Mouse (Mus musculus) spleen, embryonic (tissue): Measurements from ENCODE around the gene Olfr638.
"Not testable (repeated sequence)": the region's sequence is repeated elsewhere in the genome, so short reads cannot be mapped to it uniquely, and the experiment has no call there.

ENCODE experiments used
- CTCF ChIA-PET: fragments of 350-600 bp; sonication (Branson Sonifier 250); formaldehyde crosslinking; loops from one replicate; lab custom pipeline; 2022; lab: Charles Lee

Olfr638 gene

GRCm38 (mm10) chr7:103998446-103998845 lies at the start of gene Olfr638:
TSS of gene Olfr638 (plus strand) at chr7:103998746.
- CTCF ChIA-PET, result no interaction called here

DNA sequence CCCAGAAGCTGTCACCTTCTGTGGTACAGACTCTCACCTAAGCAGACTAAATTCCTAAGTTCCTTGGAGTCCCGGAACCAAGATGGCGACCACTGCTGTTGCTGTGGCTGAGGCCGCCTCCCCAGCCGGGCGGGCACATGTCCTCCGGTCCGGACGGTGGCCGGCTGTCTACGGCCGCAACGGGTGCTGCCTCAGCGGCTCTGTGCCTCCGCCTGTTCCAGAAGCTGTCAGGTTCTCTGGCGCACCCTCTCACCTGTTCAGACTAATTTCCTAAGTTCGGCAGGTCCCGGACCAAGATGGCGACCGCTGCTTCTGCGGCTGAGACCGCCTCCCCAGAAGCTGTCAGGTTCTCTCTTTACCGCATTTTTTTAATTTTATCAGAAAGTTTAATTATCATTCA lies 31.7 kb upstream of the Olfr638 start:
- CTCF ChIA-PET, result not testable (repeated sequence)

DNA sequence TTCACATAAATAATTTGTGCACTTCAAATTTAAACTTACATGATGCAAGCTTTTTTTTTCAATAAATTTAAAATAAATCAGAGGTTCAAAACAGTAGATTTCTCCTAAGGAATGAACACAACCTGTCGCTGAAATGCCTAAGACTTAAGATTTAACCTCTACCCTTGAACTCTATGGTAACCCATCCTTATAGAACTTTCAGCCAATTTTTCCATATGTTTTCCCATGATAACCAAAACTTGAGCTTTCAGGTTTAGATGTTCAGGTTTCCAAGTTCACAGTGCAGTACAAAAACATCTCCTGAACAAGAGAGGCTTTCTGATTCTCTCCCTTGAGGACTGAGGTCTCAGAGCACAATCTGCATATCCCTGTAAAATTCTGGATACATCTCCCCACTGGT lies 27.7 kb upstream of the Olfr638 start, which contains the start of gene Olfr635:
Olfr635 (plus strand) TSS at position 301 of the 400 bp plus-strand sequence.
- CTCF ChIA-PET, result no interaction called here

DNA sequence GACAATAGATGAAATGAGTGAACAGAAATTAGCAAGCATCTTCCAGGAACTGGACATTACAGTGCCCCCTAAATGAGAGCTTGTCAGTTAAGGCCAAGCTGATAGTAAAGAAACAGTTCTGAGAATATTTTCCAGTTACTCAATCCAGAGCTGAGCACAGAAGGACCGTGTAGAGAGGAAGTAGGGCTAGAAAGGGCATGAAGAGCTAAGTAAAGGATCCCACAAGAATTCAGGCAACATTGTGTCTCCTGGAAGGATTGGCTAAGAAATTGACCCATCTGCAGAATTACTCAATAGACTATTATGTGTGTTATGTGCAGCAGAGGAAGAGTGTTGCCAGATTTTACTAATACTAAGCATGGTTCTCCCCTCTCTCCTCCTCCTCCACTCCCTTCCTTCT lies 26.8 kb upstream of the Olfr638 start:
- CTCF ChIA-PET, result no interaction called here

DNA sequence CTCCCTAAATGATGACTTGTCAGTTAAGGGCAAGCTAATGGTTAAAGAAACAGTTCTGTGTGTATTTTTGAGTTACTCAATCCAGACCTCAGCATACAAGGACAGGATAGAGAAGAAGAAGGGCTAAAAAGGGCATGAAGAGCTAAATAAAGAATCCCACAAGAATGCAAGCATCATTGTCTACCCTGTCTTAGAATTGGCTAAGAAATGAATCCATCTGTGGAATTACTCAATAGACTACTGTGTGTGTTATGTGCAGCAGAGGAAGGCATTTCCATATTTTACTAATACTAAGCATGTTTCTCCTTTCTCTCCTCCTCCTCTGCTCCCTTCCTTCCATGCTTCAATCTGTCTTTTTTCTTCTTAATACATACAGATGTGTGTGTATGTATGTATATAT lies 578 bp downstream of the Olfr638 start:
- CTCF ChIA-PET, result no interaction called here

DNA sequence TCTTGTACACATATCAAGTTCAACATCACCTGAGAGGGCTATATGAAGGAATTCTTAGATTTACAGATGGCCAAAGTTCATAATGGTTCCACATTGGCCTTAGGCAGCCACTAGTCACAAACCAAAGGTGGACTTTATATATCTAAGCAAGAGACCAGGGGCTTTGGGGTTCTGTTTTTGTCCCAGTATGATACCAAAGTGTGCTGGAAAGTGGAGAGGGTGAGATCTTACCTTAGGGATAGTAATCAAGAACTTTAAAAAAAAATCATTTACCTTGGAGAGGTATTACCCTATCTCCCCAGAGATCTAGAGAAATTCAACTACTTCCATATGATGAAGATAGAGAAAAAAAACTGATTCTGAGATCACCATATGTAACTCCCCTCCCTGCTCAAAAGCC lies 18.7 kb downstream of the Olfr638 start, which contains the start of gene Olfr639:
Olfr639 (minus strand) TSS at position 101 of the 400 bp plus-strand sequence.
- CTCF ChIA-PET, result no interaction called here

DNA sequence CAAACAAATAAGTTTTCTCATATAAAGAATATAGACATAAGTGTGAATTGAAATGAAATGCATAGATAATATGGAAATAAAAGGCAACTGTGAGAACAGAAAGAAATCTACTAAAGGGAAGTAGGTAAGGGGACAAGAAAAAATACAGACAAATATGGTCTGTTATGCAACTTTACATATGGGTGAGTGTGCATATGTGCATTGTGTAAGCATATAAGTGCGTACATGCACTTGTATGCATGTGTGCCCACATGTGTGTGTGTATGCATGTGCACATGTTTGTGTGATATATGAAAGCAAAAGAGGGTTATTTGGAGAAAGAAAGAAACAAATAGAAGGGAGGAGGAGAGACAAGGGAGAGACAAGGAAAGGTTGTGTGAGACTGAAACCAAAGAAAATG lies 20.4 kb downstream of the Olfr638 start:
- CTCF ChIA-PET, result no interaction called here

DNA sequence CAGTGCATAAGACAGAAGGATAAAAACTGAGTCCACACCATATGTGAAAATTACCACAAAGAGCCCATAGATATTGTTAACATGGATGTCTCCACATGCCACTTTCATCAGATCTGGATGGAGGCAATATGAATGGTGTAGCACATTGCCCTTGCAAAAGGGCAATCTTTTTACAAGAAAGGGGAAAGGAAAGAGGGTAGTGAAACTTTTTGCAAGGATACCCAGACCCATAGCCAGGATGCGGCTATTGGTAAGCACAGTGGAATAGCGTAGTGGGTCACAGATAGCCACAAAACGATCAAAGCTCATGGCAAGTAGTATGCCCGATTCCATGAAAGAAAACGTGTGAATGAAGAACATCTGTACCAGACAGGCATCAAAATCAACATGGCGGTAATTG lies 23.1 kb downstream of the Olfr638 start:
- CTCF ChIA-PET, result no interaction called here

GRCm38 (mm10) chr7:104025473-104025872 lies 26.9 kb downstream of the Olfr638 start, which contains the start of gene Olfr640:
TSS of gene Olfr640 (minus strand) at chr7:104025573.
- CTCF ChIA-PET, result no interaction called here

DNA sequence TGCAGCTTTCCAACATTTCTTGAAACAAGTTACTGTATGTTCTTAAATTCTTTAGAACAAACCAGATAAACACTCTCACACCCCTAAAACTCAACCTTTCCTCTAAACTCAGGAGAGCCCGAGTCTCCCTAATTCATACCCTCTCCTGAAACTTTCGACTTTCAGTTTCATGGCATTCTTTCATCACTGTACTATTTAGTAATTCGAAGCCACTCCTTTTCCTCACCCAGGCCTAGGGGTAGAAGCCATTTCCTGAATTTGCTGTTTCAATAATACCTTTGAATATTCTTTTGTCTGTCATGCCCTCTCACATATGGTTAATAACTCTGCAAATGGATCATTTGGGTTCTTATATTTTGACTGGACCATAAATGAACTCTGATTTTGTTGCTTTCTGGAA lies 28.4 kb downstream of the Olfr638 start:
- CTCF ChIA-PET, result no interaction called here

DNA sequence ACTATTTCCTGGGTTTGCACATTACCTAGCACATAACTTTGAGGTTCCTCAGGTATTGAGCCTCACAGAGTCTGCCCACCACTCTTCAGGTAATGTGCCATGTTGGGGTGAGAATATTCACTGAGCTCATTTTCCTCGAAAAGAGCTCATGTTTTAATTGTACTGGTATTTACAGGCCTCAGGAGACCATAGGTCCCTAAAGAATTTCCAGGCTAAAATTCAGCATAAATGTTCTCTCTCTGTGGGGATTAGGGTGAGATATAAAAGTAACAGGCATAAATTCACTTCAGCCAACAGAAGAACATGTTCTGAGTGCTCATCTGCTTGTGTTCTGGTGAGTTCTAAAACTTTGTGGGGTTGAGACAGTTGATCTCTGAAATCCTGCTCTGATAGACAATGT lies 36.6 kb downstream of the Olfr638 start, which contains the start of gene Olfr641:
Olfr641 (plus strand) TSS at position 301 of the 400 bp plus-strand sequence.
- CTCF ChIA-PET, result no interaction called here

DNA sequence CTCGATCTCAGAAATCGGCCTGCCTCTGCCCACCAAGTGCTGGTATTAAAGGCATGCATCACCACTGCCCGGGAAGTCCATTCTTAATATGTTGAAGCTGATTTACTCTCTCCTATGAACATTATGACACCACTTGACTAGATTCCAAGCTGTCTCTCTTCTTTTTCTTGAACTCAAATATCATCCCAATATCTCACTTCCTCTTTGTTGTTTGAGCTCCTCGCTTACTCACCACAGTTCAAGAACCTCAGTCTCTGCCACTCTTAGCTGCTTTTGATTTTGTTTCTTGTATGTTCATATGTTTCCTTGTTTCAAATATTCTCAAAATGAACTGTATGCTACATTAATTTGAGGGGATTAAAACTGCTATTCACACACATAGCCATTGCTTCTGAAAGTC lies 52.2 kb downstream of the Olfr638 start:
- CTCF ChIA-PET, result no interaction called here

DNA sequence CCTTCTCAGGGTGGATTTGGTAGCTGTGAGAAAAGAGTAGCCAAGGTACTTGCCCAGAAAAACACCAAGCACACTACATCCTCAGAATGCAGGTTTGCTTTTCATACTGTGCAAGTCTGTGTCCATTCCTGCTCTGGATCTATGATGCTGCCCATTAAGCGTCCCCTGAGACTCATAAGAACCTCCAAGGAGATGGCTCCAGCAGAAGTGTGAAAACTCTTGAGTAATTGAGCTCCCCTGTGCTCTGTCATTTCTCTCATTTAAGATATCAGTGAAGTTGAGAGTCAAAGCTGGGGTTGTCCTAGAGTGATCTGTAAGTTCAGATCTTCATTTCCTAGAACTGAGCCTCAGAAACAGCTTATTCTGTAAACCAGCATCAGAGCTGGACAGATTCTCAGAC lies 54.0 kb downstream of the Olfr638 start, which contains the start of gene Olfr642:
Olfr642 (minus strand) TSS at position 101 of the 400 bp plus-strand sequence.
- CTCF ChIA-PET, result no interaction called here
